Mouse (Mus musculus): ENCODE data around the gene Actb.
"Not testable (repeated sequence)": the region's sequence is repeated elsewhere in the genome, so short reads cannot be mapped to it uniquely, and the experiment has no call there.

Actb gene

DNA sequence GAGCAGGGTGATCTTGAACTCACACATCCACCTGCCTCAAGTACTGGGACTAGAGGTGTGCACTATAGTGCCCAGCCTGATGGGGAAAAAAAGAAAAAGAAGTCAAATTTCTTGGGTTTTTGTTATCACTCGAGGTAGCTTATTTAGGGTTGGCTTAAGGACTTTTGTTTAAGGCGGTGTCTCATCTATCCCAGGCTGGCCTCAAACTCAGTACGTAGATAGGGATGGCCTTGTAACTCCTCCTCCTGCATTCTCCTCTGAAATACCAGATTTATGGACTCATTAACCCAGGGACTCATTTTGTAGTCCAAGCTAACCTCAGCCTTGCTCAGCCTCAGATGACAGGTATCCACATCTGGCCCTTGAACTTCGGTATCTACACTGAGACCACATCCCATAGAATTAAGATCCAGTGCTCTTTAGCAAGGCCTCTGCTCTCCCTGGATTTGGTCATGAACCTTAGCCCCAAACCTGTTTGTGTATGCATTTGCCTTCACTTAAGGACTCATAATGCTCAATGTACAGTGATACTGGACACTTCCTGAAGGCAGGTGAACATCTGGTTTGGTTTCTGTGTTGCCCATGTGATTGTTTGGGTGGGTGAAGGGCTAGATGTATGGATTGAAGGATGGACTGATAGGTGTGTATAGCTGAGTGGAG, 4.6 kb downstream of the Actb start:
- DNase-seq (ENCODE audit: low spot score in 2 of 2): no peak

DNA sequence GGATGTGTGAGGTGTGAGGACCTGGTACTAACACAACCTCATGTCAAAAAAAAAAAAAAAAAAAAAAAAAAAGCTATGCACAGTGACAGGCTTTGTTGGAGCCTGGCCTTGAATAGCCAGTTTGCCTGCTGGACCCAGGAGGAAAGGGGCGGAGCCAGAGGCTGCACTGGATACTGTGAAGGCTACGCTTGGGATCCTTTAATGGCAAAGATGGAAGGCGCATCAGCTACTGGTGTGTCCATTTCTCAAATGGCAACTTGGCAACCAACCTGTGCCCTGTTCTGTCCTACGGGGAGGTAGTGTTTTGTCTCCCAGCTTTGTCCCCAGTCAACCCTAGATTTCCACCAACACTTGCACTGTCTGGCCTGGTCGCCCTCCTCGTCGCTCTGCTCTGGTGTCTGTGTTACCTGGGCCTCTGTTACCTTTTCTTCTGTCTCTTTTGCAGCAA, 5.2 kb downstream of the Actb start:
- DNase-seq (ENCODE audit: low spot score in 2 of 2): no peak

DNA sequence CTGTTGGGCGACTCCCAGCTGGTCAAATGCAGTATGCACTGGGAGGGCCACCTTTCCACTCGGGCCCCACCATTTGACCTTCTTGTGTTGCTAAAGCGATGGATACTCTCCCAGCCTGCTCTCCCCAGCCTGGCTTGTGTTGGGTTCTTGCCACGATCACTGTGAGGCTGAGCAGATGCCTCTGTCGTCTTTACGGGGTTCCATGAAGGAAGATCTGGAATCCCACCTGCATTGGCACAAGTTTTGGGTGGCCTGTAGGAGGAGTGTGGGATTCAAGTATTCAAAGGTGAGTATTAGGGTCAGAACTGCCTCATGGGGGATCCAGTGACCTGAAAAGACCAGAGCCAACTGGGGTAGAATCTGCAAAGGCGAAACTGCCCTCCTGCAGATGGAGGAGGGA, 5.9 kb downstream of the Actb start:
- DNase-seq (ENCODE audit: low spot score in 2 of 2): no peak

DNA sequence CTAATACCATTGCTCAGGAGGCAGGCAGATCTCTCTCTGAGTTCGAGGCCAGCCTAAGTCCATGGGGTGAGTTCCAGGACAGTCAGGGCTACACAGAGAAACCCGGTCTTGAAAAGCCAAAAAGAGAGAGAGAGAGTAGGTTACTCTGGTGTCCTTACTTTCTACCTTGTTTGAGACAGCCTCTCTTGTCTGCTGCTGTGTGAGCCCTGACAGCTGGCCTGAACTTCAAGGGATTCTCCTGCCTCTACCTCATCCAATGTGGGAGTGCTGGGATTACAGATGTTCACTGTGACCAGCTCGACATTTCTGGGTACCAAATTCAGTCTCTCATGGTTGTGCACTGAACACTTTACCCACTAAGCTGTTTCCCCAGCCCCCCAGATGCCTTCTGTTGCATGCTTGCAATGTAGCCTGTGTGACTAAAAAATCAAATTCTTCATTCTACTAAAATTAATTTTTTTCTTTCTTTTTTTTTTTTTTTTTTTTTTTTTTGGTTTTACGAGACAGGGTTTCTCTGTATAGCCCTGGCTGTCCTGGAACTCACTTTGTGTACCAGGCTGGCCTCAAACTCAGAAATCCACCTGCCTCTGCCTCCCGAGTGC, 6.5 kb downstream of the Actb start:
- no peak for DNase-seq (ENCODE audit: low spot score in 2 of 2)

DNA sequence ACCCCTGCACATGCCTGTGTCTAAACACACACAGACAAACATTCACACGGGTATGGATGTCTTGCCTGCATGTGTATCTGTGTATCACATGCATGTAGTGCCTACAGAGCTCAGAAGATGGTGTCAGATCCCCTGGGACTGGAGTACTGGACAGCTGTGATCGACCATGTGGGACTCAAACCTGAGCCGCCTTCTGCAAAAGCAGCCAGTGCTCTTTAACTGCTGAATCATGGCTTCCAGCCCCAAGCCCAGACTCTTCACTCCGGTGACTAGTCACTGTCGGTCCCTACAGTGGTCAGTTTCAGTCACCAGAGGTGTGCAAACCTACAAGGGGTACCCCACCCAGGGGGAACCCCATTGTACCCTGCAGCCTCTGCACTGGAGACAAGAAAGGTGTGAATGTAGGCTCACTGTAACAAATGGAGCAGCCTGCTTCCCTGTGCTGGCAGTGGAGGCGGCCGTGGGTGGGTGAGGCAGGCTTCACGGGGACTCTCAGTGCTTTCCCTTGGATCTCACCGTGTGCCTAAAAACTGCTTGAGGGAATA, 7.4 kb downstream of the Actb start:
- DNase-seq (ENCODE audit: low spot score in 2 of 2): no peak

DNA sequence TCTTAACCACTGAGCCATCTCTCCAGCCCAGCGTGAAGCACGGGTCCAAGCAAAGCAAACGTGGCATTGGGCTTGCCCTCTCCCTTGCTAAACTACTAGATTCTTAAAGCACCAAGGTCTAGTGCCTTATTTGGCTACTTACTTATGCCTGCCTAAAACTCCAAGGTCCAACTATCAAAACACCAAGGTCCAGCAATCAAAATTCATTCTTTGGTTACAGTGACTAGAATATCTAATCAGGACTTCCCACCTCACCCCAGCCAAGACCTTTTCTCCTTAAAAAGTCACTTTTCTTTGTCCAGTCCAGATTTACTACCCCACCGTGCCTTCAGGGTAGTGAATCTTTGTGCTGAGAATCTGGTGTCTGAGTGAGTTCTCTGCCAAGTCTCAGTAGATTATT, 8.2 kb downstream of the Actb start:
- DNase-seq (ENCODE audit: low spot score in 2 of 2): no peak

DNA sequence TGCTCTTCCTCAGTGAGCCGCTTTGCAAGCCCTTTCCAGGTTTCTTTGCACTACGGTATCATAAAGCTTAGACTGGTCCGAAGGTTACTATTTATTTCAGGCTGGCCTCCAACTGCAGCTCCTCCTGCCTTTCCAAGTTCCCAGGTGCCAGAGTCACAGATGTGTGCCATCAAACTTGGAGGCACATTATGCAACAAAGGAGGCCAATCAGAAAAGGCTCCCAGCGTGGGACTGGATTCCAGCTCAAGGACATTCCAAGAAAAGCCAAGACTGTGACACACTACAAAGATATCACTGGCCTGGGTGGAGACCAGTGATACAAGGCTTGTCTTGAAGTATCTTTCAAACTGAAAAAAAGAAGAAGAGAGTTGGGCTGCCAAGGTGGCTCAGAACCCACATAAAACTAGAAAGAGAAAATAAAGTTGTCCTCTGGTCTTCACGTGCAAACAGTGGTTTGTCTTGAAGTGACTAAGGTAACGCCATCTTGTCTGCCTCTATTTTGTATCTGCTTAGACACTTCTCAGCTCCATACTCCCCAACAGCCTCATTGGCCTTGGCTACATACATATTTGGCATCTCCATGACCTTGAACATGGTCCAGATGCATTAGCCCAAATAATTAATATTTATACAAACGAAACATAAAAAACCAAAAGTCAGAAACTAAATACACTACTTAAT, 8.8 kb downstream of the Actb start:
- no peak for DNase-seq (ENCODE audit: low spot score in 2 of 2)

DNA sequence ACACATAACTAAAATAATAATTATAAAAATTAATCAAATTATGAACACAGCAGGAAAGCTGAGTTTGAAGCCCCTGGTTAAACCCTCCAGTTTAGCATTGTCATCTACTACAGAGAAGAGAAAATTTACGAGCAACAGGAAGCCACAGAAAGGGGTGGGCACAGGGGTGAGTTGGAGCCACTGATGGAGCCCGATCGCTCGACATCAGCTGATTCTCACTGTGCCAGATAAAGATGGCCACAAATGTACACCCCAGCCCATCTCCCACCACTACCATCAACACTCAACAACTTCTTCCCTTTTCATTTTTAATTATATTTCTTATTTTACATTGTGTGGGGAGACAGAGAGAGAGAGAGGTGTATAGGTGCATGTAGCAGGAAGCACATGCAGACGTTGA, 9.8 kb downstream of the Actb start:
- no peak for DNase-seq (ENCODE audit: low spot score in 2 of 2)

DNA sequence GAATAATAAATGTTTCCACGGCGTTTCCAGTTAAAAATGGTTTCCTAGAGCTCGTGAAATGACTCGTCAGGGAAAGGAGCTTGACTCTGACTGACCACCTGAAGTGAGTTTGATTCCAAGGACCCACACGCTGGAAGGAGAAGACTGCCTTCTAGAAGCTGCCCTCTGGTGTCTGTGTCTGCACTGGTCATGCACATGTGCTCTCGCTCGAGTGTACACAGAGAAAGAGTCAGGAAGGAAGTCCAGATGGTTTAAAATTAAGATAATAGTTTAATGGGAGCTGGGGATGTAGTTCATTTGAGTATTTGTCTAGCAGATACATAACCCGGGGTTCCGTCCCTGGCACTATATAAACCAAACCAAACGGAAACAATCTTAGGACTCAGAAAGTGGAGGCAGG, 10.4 kb downstream of the Actb start:
- no peak for DNase-seq (ENCODE audit: low spot score in 2 of 2)

DNA sequence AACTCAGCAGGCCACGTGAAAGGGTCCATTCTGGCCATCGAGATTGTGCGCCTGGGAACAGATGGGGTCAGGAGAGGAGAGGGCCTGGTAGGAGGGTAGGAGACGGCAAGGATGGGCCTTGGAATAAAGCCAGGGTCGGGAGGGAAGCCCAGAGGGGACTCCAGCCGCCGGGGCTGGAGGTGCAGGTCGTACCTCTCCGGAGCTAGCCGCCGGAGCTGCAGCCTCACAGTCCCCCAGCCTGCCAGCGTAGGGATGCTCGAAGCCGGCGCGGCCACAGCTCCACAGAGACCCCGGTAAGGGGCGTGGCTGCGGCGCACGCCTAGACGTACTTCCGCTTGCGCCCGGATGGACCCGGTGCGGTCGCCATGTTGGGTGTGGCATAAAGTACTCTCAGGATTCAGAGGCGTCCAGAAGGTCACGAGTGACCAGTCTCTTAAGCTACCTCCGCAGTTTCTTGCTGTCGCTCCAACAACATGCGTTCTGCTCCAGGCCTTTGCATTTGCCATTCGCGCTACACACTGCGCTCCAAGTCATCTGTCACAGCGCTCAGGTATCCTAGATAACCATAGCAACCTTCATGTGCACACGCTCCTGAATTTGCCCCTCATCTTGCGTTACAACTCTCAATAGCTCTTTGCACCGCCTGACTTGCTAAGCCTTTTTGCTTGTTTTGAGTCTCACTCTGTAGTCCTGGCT, 11.5 kb downstream of the Actb start, which contains the start of gene Fbxl18:
Fbxl18 (minus strand) TSS at position 504 of the 696 bp plus-strand sequence.
- peak; percentile 83 to 88 for DNase-seq (ENCODE audit: low spot score in 2 of 2)

DNA sequence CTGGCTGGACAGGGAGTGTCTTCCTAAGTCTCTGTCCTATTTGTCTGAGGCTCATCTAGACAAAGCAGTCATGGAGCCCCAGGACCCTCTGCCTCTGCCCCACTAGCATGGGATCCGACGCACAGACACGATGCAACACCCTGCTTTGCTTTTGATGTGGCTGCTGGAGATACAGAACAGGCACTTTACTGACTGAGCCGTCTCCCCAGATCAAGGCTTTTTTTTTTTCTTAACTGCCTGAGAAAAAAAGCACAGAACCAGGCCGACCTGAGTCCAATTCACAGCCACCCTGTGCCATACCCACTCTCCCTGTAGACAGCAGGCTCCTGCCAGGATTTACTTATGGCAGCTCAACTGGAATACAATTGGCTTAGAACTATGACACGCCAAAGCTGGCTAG, 15.2 kb downstream of the Actb start:
- DNase-seq (ENCODE audit: low spot score in 2 of 2): no peak

DNA sequence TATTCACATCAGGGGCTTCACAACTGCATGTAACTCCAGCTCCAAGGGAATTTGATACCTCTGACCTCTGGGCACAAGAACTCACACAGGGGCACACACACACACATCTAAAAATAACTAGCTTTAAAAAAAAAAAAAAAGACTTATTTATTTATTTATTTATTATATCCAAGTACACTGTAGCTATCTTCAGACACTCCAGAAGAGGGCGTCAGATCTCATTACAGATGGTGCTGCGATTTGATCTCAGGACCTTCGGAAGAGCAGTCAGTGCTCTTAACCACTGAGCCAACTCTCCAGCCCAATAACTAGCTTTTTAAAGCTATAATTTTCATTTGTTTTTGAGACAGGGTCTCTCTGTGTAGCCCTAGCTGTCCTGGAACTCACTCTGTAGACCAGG, 19.0 kb downstream of the Actb start:
- DNase-seq (ENCODE audit: low spot score in 2 of 2): not testable (repeated sequence)

DNA sequence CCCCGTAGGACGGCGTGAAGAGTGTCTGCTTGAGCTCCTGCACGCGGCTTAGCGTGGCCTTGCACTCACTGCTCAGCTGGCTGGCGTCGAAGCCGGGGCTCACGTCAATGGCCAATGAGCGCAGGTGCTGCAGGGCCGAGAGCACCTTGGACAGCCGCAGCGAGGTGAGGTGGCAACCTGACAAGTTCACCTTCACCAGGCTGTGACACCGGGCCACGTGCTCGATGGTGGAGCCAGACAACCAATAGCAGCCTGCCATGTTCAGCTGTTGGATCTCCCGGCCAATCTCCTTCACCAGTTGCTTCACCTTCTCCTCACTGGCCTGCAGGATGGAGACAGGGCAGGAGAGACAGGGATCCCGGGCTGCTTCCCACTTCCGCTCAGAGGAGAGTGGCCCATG, 19.8 kb downstream of the Actb start:
- DNase-seq (ENCODE audit: low spot score in 2 of 2): no peak

DNA sequence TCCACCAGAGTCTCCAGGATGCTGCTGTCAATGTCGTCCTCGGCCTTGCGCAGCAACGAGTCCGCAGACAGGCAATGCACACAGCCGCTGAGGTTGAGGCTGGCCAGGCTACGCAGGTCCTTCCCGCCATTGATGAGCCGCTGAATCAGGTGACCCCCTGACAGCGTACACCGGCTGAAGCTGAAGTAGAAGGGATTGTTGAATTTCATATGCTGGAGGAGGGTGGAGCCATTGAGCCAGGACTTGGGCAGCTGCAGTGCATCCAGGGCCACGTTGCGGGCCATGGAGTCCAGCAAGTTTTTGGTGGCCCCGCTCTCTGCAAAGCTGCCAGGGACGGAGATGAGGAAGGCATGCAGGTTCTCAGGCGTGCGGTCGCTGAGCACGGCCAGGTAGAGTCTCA, 20.4 kb downstream of the Actb start:
- no peak for DNase-seq (ENCODE audit: low spot score in 2 of 2)

DNA sequence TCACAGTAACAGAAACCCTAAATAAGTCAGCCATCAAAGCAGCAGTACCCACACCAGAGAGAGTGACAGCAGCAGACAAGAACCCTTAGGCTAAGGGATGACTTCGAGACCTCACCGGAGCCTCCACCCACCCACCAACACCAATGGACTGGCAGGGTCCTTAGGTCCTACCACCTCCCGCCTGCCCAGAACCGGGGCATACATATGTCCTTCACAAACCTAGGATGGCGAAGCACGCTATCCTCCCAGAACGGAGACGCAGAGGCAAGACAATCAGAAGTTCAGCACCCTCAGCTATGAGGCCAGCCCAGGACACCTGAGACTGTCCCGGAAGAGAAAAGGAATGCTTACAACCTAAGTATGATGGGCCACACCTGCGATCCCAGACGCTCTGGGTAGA, 24.1 kb downstream of the Actb start:
- no peak for DNase-seq (ENCODE audit: low spot score in 2 of 2)

DNA sequence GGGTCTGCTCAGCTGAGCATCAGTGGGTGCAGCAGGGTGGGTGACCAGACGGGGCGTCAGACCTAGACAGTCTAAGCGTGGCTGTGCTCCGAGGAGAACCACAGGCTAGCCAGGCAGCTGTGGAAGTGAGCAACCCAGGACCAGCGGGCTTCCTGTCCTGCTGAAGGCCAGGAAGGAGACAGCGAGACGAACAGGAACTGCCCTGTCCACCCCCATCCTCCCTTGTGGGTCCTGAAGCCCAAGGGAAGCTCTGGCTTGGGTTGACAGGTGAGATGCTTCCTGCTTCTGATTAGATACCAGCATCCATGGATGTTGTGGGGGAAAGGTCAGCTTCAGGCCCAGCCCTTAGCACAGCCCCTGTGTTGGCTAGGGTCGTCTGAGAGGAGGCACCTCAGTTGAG, 24.6 kb downstream of the Actb start:
- DNase-seq (ENCODE audit: low spot score in 2 of 2): no peak

DNA sequence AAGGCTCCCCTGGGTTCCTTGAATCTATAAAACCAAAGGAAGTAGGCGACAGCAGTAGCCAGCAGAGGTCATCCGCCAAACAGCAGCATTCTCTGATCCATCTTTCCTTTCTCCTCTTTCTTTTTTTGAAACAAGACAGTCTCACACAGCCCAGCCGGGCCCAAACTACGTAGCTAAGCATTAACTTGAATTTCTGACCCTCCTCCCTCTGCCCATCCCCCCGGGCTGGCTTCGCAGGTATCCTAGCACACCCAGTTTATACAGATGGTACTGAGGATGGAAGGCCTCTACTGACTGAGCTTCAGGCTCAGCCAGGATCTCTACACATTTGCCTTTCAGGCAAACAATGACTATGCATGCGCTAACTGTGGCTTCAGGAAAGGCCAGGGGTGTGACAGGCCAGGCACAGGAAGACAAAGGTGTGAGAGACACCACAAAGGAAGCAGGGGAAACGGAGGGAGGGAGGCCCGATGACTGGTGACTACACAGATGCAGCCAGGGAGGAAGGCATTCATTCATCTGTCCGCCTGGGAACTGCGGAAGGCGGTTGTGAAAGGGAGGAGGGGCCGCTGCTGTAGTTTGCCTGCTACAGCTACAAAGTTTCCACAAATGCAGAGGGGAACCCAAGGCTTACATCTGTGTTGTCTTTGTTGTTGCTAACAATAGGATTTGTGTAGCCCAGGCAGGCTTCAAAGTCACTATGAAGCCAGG, 25.6 kb downstream of the Actb start:
- no peak for DNase-seq (ENCODE audit: low spot score in 2 of 2)

DNA sequence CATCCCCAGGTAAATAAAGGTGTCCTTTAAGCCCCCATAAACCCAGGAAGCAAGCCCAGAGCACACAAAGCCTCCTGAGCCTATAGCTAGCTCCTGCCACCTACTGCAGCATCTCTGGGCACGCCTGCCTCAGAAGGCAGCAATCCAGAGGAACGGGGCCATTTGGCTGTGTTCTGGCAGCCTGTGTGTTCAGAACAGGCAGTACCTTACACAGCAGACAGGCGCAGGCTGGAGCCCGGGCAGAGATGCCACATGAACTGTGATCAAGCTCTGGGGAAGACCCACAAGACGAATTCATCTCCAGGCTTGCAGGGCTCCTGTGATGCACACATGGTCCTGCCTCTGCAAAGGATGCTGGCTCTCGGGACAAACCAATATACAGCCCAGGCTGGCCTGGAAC, 26.3 kb downstream of the Actb start:
- no peak for DNase-seq (ENCODE audit: low spot score in 2 of 2)

DNA sequence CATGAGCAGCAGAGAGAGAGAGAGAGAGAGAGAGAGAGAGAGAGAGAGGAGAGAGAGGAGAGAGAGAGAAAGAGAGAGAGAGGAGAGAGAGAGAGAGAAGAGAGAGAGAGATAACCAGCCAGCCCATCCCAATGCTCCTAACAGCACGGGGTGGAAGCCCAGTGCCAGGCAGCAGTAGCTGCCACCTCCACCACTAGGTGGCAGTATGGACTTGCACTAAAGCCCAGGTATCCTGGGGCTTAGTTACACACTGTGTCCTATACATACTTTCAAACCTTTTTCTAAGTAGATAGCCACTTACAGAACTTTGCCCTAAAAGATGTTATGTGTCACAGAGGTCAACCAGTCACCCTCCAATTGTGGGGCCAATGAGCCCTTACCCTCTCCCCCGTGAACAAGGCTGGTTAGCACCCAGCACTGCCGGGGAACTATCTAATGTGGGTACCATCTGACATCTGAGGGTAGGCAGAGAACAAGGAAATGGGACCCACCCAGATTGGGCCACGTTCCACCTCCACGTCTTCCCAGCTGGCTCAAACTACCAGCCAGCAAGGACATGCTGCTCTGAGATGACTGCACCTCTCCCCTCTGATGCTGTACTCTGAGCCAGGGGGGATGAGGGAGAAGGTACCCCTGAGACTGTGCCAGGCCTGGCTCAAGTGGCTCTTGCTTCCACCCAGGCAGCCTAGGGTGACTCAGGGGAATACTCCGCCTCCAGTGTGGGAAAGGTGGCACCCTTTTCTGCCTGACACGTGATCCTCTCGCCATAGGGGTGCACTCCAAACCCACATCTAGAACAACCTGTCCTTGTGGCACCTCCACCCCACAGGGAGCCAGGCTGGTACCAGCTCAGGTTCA, 27.0 kb downstream of the Actb start:
- DNase-seq (ENCODE audit: low spot score in 2 of 2): peak; percentile 71 to 93

DNA sequence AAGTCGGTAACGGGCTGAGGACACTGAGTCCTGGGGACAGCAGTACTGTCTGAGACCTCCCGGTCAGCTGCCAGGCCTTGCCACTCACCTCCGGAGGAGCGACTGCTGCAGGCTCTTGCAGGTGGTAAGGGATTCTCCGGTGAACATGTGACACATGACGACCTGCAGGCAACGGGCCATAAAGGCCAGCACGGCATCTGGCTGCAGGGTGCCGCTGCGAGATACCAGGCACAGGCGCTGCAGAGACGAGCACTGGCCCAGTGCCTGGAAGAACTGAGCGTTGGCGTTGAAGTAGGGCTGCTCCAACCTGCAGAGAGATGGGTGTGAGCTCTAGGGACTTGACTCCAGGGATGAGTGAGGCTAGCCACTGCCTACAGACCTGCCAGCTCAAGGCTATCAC, 28.0 kb downstream of the Actb start:
- DNase-seq (ENCODE audit: low spot score in 2 of 2): no peak
